In genomic region chr5:141115963-141116362, GRCm38 (mm10) we compare ENCODE assay signal across 8 mouse cellular contexts.
DNase-seq lines count a peak whose midpoint lies in the region; ATAC-seq and TF ChIP-seq lines count a peak whose summit lies in the region.
"Had no signal": no experiment of that assay in that cellular context is flagged by ENCODE, and none has a peak within 500 bp of the region (broad histone marks: within the 10 kb centered on the region; RNA-seq: fewer than 3 reads in every experiment).

No protein-coding gene starts in this region.

- no peaks in the 10 kb centered on the region for H3K36me3 ChIP-seq in lung, embryonic 14.5 days (ENCODE audit: insufficient read depth)
- H3K36me3 ChIP-seq in heart, embryonic 12.5 days: no peaks in the 10 kb centered on the region
- H3K36me3 ChIP-seq: liver, embryonic 13.5 days had no signal

- no peaks in the 10 kb centered on the region for H3K4me1 ChIP-seq in lung, embryonic 14.5 days (ENCODE audit: insufficient read depth)
- peaks cover 19% of the 10 kb centered on the region for H3K4me1 ChIP-seq in heart, embryonic 12.5 days (replicated peaks)
- H3K4me1 ChIP-seq: liver, embryonic 13.5 days had no signal

- H3K9ac ChIP-seq in lung, embryonic 14.5 days: no peak overlapping the region
- no peak overlapping the region for H3K9ac ChIP-seq in heart, embryonic 12.5 days
- H3K9ac ChIP-seq: liver, embryonic 13.5 days had no signal

- 49% methylated on average over 8 of the region's 8 CpGs for WGBS in lung, embryonic 14.5 days
- 43% methylated on average over 8 of the region's 8 CpGs for WGBS in heart, embryonic 12.5 days

- H3K9me3 ChIP-seq in lung, embryonic 14.5 days (ENCODE audit: low read depth, low read length): no peaks in the 10 kb centered on the region
- no peaks in the 10 kb centered on the region for H3K9me3 ChIP-seq in heart, embryonic 12.5 days (replicated peaks)
- H3K9me3 ChIP-seq: liver, embryonic 13.5 days had no signal

- H3K4me2 ChIP-seq in lung, embryonic 14.5 days: no peak overlapping the region
- H3K4me2 ChIP-seq in heart, embryonic 12.5 days: peak overlapping the region; percentile 36
- H3K4me2 ChIP-seq: liver, embryonic 13.5 days had no signal

- no peak overlapping the region for H3K4me3 ChIP-seq in lung, embryonic 14.5 days (ENCODE audit: low read depth, low read length)
- H3K4me3 ChIP-seq in heart, embryonic 12.5 days: no peak overlapping the region
- H3K4me3 ChIP-seq: liver, embryonic 13.5 days had no signal

- H3K27ac ChIP-seq in lung, embryonic 14.5 days (ENCODE audit: low read depth): no peak overlapping the region
- H3K27ac ChIP-seq in heart, embryonic 12.5 days (ENCODE audit: poor library complexity, severe bottlenecking): no peak overlapping the region; the same call in 1 of the 2 replicates
- H3K27ac ChIP-seq: liver, embryonic 13.5 days had no signal

- no peak for TF ChIP-seq CTCF in lung, embryonic 14.5 days (IDR thresholded peaks at IDR 0.05; ENCODE audit: low read depth)

- H3K27me3 ChIP-seq in lung, embryonic 14.5 days (ENCODE audit: insufficient read depth, low read length): no peaks in the 10 kb centered on the region
- H3K27me3 ChIP-seq in heart, embryonic 12.5 days (replicated peaks): 0 out of 2 replicates have a peak, but pooled peaks cover 5% of the 10 kb centered on the region
- H3K27me3 ChIP-seq: liver, embryonic 13.5 days had no signal

- no peak for ATAC-seq in lung, embryonic 14.5 days (ENCODE audit: insufficient read depth)
- ATAC-seq in heart, embryonic 12.5 days (ENCODE audit: insufficient number of reproducible peaks, low FRiP score): peak; percentile 36; the same call in 1 of the 2 replicates

- peak; percentile 9 for DNase-seq in lung, embryonic 14.5 days
- DNase-seq in lung, postnatal 14 days: no peak
- DNase-seq in left cerebral cortex, adult 11 months (ENCODE audit: low spot score): peak; percentile 76
- DNase-seq in telencephalon, adult 2 months (ENCODE audit: low read depth, low spot score): peak; percentile 93
- DNase-seq in c-Kit-positive CD71-positive TER-119-positive erythroid progenitor cells, embryonic 14.5 days (ENCODE audit: low spot score): no peak
- DNase-seq in urinary bladder, postnatal 14 days (ENCODE audit: low spot score): no peak
- DNase-seq: liver, embryonic 13.5 days had no signal

Comparison
In these comparisons a context has a peak if more than half of its experiments do, and no peak if none do; other contexts are left out.
1. DNase-seq: peak in lung, embryonic 14.5 days (single experiment), left cerebral cortex, adult 11 months (single experiment) and telencephalon, adult 2 months (single experiment); none in lung, postnatal 14 days (single experiment), c-Kit-positive CD71-positive TER-119-positive erythroid progenitor cells, embryonic 14.5 days (single experiment) and urinary bladder, postnatal 14 days (single experiment).